Mouse (Mus musculus): ENCODE data around the gene Arid4a. TPM values are rescaled to one million over a fixed set of nuclear protein-coding genes. Genes with fewer than 3 reads are reported as not detected.
"Not testable (repeated sequence)": the region's sequence is repeated elsewhere in the genome, so short reads cannot be mapped to it uniquely, and the experiment has no call there.

Arid4a gene
- total RNA-seq, 2 experiments from 2014 or later: 36.1 to 38.4 TPM

DNA sequence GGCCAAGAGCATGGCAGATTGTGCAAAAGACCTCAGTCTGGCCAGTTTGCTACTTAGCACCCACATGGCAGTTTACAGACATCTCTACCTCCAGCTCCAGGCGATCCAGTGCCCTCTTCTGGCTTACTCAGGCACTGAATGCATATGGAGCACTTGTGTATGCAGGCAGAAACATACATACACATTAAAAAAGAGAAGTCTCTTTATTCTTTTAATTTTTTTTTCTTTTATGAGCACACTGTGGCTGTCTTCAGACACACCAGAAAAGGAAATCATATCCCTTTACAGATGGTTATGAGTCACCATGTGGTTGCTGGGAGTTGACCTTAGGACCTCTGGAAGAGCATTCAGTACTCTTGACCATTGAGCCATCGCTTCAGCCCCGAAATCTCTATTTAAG lies 35.3 kb downstream of the Arid4a start:
- DNase-seq: peak; percentile 36
- intact Hi-C loops (cut with DNase I): no loop called here

DNA sequence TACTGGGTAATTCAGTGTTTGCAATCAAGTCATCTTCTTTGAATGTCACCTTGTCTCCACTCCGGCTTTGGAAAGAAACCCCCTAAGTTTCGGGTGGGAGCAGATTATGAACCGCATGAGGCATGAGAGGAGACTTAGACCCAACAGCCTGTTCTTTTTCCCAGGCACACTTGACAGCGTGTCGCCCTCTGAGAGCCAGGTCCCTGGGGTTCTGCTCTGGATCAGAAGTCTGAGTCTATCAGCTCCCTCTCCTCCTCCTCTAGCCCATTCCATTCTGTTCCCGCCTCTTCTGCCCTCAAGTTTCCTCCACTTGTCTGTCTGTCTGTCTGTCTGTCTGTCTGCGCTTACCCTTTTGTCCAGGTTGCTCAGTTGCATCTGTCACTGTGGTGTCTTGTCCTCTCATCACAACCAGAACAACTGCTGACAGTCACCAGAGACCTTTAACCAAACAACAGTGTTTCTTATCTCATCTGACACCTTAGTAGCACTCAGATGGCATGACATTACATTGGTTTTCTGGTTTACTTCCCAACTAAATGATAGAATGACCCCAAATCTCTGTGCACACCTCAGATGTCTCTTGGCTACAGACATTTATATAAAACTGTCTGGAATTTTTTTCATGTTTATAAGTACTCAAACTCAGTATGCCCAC lies 36.7 kb downstream of the Arid4a start:
- intact Hi-C loops (cut with DNase I): no loop called here
- DNase-seq: no peak

DNA sequence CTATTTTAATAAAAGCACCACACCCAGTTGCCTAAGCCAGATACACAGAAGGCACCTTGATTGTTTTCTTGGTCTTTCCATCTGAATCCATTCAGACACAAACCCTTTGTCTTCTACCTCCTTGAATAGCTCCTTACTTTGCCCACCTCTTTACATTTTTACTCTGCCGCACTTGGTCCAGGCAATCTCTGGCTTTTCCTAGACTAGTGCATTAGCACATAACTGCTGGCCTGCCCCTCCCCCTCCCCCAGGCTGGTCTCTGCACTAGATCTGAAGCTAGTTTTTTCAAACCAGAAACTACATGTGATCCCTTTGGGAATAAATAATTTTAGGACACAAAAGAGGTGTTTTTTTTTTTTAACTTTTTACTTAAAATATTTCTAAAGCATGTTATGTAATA lies 37.2 kb downstream of the Arid4a start:
- intact Hi-C loops (cut with DNase I): no loop called here

DNA sequence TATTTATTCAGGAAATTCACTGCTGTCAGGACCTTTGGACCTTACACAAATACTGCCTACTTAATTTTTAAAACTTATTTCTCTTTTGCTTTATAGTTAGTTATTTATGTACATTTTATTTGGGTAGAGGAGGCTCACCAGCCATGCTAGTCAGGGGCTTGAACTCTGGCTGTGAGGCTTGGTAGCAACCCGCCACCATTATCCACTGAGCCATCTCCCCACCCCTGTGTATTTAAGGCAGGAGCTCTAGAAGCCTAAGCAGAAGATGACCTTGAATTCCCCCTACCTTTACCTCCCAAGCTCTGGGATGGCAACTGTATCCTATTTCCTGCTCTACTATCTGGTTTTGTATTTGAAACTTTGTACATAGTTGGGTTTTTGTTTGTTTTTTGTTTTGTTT lies 37.7 kb downstream of the Arid4a start:
- DNase-seq: no peak
- intact Hi-C loops (cut with DNase I): no loop called here

More for the DNA sequence above, 37.2 kb downstream of the Arid4a start:
- DNase-seq: no peak

DNA sequence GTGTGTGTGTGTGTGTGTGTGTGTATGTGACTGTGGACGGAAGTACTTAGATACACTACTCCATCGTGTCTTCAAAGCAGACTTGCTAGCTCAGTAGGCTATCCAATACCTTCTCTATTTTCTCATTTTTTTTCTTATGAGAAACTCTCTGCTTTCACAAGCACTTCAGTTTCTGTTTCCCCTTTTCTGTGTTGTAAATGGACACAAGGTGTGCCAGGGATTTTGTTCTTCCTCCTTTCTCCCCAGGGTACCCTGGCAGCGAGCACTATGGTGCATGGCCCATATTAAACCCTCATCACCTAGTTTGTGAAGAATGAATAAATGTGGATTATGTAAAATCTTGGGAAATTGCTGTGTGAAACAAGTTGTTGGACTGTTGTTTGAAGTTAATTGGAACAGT lies 39.7 kb downstream of the Arid4a start:
- no peak for DNase-seq
- intact Hi-C loops (cut with DNase I): no loop called here

DNA sequence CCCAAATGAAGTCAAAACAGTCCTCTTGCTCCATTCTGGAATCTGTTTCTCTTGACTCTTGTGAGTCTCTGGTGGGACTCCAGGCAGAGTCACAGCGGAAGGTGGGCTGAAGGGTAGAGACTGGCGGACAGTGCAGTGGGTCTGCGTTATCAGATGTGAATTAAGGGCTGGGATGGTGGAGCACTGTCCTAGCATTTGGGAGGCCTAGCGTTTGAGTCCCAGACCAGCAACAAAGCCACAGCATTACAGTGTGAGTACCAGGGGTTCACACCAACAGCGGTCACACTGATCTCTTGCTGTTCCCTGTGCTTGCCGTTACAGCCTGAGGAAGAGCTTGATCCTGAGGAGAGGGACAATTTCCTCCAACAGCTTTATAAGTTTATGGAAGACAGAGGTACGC lies 44.0 kb downstream of the Arid4a start:
- DNase-seq: no peak
- intact Hi-C loops (cut with DNase I): no loop called here

DNA sequence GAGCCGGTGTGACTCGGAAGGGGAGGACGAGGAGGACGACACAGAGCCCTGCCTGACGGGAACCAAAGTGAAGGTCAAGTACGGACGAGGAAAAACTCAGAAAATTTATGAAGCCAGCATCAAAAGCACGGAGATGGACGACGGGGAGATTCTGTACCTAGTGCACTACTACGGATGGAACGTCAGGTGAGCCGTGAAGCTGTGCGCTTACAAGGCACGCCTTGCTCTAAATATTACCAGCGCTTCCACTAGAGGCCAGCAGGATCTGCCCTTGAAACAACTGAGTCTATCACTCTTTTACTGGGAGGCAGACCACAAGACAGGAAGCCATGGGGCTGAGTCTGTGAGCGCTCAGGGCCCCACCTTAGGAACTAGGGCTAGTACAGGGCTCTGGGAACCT lies 54.1 kb downstream of the Arid4a start:
- intact Hi-C loops (cut with DNase I): no loop called here
- no peak for DNase-seq

DNA sequence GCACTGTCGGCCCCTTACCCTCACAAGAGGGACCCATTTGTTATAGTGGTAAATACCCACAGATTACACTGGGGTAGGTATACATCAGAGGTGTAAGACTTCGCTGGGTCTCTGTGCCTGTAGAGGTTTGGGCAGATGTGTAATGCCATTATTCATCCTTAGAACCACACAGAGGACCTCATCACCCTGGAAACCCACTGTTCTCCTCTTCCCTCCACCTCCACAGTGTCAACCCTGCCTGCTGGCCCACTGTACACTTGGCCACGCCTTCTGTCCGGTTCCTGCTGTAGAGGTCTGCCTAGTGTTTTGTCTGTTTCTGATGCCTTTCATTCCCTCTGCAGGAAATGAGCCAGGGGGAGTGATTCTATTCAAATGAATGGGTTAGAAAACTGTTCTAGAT lies 56.3 kb downstream of the Arid4a start:
- DNase-seq: no peak

DNA sequence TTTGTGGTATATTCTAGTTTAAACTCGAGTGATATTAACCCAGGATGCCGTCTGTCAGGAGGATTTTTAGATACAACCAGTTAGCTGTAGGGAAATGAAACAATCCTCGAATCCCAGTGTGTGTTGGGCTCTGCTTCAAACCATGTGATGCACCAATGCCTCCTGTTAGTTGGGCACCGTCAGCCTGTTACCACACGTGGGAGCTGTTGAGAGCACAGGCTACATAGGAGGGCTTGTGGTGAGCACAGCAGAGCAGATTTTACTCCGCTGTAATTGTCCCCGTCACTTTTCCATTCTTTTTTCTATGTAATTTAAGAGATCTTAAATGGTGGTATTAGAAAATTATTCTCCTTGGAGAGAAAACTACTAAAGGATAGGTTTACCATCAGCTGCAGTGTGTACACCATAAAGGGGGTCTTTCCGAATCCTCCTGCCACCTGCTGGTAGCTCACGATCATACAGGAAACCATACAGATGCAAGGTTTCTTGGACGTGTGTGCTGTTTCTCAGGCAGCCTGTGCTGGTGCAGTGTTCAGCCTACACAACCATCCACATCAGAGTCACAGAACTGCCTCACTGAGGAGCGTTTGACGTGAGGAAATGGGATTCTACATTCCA lies 57.4 kb downstream of the Arid4a start:
- DNase-seq: peak; percentile 27
- intact Hi-C loops (cut with DNase I): no loop called here

More for the DNA sequence above, 56.3 kb downstream of the Arid4a start:
- intact Hi-C loops (cut with DNase I): no loop called here

DNA sequence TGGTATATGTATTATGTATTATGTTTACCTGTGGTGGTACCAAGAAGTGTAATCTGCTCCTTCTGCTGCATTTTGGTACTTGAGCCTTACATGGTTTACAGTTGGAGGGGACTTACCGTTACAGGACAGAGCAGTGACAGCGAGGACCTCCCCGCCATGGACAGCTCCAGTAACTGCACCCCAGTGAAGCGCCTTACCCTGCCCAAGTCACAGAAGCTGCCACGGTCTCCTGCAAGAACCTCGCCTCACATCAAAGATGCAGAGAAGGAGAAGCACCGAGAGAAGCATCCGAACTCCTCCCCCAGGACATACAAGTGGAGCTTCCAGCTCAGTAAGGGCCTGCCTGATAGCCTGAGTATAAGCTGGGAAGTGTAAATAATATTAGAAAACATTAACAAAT lies 70.5 kb downstream of the Arid4a start:
- intact Hi-C loops (cut with DNase I): no loop called here
- no peak for DNase-seq

DNA sequence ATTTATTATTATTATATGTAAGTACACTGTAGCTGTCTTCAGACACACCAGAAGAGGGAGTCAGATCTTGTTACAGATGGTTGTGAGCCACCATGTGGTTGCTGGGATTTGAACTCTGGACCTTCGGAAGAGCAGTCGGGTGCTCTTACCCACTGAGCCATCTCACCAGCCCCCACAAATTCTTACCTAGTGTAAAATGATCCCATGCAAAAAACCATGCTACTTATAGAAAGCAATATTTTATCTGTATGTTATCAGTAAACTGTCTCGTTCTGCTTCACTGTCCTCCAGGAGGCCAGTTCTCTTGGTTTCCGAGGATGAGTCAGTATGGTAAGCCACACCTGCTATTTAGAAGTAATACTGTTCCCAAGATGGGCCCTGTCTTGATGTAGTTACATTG lies 88.5 kb downstream of the Arid4a start:
- DNase-seq; intact Hi-C loops (cut with DNase I): not testable (repeated sequence)

DNA sequence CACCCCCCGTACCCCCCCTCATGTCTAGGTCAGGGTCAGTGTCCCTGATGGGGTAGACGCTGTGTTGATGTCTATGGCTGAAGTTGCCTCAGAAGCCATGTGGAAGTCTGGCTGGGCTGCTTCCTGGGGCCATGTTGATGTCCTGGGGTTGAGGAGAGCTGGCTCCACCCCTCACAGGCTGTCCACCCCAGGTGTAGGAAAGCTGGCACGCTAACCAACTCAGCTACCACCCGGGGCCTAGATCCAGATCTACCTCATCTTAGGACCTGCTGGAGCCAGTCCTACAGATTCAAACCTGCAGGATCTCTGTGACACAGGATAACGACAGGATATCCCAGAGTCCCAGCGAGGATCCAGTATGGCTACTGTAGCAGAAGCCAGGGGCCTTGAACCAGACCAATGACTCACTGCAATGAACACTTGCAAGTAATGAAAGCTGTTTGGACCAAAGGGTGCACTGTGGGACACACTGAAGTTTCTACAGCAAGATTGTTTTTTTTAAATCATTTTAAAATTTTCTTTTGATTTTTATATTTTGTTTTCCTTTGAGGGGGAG lies 91.5 kb downstream of the Arid4a start:
- intact Hi-C loops (cut with DNase I): no loop called here
- DNase-seq: no peak

DNA sequence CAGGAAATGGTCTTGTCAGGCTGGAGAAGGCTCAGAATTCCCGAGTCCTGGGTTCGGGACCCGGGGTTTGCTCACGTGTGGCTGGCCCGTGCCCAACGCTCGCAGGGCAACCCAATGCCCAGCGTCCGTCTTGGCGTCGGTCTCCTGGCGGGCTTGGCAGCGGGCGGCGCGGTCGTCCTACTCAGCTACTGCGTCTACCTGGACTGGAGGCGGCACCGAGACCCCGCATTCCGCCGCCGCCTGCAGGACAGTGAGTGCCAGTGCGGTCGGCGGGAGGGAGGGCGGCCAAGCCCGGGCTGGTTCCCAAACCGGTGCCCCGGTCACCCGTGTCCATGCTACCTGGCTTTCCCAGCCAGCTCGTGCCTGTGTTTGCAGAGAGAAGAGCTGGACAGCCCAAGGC lies 95.5 kb downstream of the Arid4a start, which contains the start of gene Tomm20l:
Gene Tomm20l (plus strand): TSS at position 98 of the 400 bp plus-strand sequence.
- intact Hi-C loops (cut with DNase I): no loop called here

DNA sequence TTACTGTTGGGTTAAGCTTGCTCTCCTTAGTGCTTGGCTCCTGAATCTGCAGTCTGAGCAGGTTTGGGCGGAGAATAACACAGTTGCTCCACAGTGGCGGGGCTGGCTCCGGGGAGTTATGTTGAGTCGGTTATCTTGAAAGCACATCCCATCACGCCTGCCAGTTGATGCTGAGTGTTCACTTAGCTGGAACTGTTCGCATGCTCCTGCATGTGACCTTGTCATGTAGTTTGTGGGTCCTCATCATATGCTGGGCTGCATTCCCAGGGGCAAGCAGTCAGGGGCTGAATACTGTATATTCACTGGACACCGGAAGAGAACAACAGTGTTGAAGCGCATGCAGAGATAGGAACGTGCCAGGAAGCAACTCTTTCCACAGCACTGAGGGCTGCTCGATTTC lies 97.3 kb downstream of the Arid4a start:
- intact Hi-C loops (cut with DNase I): no loop called here
- no peak for DNase-seq

More for the DNA sequence above, 95.5 kb downstream of the Arid4a start, which contains the start of gene Tomm20l:
- peak; percentile 23 for DNase-seq

DNA sequence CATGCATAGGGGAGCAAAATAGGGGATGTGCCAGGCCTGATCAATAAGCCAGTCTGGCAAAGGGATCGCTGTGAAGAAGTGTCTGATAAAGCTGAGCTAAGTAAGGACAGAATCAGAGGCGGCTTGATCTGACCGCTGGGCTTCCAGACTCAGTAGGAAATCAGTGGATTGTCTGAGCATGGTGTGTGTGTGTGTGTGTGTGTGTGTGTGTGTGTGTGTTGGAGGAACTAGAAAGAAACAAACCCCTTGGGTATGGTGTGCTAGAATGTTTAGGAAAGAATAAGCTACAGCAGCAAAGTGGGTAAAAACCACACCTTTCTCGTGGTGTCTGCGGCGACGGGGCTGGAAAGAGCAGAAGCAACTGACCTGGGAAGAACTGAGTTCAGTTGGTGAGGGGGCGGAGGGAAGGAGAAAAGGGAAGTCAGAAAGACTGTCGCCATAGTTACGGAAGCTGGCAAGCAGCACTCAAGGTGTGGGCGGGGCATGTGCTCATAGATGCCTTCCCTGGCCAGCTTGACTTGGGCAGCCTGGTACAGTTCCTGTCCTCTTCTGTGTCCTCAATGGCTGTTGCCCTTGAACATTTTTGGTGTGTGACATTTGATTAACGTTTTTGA lies 98.0 kb downstream of the Arid4a start:
- intact Hi-C loops (cut with DNase I): no loop called here

DNA sequence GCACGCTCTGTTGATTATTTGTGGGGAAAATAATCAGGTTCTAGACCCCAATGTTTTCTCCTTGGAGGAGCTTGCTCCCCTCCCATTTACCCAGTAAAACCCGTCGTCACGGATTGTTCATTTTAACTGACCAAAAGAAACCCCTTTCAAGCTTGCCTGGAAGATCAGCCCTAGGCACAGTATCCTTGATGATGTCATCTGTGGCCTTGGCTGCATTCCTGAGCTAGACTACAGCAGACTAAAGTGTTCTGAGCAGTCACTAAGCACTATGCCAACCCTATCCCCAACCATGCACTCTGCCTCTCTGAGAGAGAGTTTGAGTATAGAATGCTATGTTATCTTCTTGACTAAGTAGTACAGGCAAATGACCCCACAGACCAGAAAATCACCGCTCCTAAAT lies 100.6 kb downstream of the Arid4a start:
- DNase-seq: no peak
- intact Hi-C loops (cut with DNase I): no loop called here

More for the DNA sequence above, 98.0 kb downstream of the Arid4a start:
- DNase-seq: peak; percentile 51

DNA sequence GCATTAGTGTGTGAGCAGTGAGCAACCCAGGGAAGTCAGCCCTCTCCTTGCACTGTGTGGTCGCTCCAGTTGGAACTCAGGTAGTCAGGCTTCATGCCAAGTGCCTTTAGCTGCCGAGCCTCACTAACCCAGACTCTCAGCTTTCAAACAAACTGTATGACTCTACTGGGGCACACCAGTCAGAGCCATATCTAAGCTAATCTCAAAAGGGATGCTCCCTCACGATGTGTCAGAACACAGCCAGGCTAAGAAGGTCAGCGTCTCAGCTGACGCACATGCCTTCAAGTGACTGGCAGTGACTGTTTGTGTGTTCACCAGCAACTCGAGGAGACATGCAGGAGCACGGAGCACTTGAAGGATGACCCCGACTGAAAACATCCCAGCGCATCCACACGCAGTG lies 106.9 kb downstream of the Arid4a start:
- DNase-seq: no peak
- intact Hi-C loops (cut with DNase I): no loop called here

DNA sequence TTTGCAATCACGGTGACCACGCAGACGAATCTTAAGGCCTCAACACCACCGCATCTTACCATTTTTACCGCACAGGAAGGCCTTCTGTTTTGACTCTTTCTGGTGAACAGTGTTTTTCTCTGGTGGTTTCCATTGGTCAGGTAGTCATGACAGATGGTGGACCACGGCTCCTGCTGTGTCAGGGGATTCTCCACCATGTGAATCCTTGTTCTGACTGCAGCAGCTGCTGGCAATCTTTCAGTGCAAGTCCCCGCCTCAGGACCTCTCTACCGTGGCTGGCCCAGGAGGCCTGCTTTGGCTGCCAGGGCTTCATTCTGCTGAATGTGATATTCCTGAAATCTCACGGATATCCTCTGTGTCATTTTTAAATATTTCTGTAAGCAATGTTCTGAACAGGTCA lies 107.5 kb downstream of the Arid4a start:
- intact Hi-C loops (cut with DNase I): no loop called here
- DNase-seq: peak; percentile 81

DNA sequence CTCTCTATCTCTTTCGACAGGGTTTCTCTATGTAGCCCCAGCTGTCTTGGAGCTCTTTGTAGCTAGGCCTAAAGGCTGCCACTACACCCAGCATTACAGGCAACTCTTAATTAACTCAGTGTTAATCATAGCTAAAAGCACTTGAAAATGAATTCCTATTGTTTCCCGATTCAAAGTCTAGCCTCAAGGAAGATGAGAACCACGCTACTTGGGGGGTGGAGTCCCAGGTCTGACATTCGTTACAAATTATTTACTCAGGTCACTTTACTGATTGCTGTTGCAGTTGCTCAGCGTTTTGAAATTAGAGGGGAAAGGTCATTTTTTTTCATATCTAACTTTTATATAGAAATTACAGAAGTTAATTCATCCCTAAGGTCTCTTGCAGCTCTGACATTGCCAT lies 119.8 kb downstream of the Arid4a start:
- intact Hi-C loops (cut with DNase I): no loop called here
- DNase-seq: no peak

DNA sequence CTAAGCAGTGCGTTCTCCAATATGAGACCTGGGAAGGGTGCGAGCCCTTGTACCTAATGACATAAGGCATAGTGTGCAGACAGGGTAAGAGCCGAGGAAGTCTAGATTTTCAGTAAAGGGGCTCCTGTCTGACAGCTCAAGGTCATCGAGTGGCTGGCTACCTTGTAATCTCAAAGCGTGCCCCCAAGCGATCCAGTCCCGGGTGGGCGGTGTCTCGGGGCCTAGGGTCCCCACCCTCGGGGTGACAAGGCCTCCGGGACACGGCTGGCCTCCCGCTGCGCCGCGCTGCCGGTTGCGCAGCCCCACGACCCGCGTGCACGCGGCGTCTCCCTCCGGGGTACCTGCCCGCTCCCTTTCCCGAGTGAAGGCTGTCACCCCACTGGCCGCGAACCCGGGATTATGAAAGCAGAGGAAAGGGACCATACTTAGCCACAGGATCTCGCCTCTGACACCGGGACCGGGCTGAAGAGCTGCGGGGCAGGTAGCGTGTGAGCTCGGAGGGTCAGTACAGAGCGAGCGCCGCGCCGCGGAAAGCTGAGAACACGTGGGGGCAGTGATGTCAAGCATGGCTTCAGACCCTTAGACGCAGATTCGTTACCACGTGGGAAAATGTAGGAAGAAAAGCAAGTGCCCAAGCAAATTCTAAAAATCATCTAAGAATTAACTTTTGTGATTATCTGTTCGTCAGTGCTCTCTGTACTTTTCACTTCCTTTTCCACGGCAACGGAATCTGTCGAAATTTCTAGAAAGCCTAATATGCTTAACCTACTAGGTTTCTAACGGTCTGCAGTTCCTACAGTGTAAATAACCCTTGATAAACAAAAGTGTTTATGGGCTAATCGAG lies 120.6 kb downstream of the Arid4a start, which contains the start of the genes Timm9 and 2700049A03Rik:
Gene Timm9 (minus strand): TSS at position 555 of the 844 bp plus-strand sequence.
Gene 2700049A03Rik (plus strand): TSS at position 719 of the 844 bp plus-strand sequence.
- intact Hi-C loops (cut with DNase I): no loop called here
- DNase-seq: peak; percentile 80
